Mouse (Mus musculus): ENCODE results near the gene Plod3.

DNA sequence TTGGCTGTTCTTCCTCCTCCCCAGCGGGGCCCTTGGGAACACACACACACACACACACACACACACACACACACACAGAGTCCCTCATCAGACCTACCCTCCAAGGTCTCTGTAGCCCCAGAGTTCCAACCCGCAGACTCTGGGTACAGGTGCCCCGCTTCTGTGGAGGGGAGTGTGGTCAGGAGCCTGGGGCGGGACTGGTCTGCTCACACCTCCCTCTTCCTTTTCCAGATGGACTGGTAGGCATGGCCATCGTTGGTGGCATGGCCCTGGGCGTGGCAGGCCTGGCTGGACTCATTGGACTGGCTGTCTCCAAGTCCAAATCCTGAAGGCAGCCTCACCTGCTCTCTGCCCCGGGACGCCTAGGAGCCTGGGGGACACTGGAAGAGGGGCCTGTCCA is 21.1 kb upstream of the Plod3 start:
- TF ChIP-seq POLR2A (IDR thresholded peaks at IDR 0.05; ENCODE audit: low read depth, low read length) = peak; percentile 66
- no peak for TF ChIP-seq CTCF (IDR thresholded peaks at IDR 0.05; ENCODE audit: extremely low read depth, insufficient read length, insufficient replicate concordance, low read depth, low read length)
